Mouse (Mus musculus) kidney, embryonic 14.5 days (tissue): ENCODE data around the gene Tiam2. TPM values are rescaled to one million over a fixed set of nuclear protein-coding genes. Genes with fewer than 3 reads are reported as not detected.

ENCODE experiments used
- ATAC-seq: fragments of 200-750 bp; cut with Nextera tagmentation; 2 replicates; pipeline ENCODE4 v1.8.0; 2017; ENCODE audit warnings: moderate number of reproducible peaks, mild to moderate bottlenecking, moderate TSS enrichment, moderate library complexity; ENCODE audit not compliant: low FRiP score, low TSS enrichment
- H3K27ac ChIP-seq: fragments of 300-500 bp; sonication (generic); 2 replicates; pipeline ENCODE4 v1.5.1; 2014; ENCODE audit warnings: low read depth, mild to moderate bottlenecking, low read length, moderate library complexity, mixed read lengths
- H3K27me3 ChIP-seq: fragments of 300-500 bp; sonication (generic); 2 replicates; pipeline ENCODE4 v1.6.1; 2014; ENCODE audit warnings: mild to moderate bottlenecking, low read length; ENCODE audit not compliant: control insufficient read depth, insufficient read depth
- H3K36me3 ChIP-seq: fragments of 300-500 bp; sonication (generic); 2 replicates; pipeline ENCODE4 v1.6.1; 2014; ENCODE audit warnings: low read length, mixed read lengths; ENCODE audit not compliant: control insufficient read depth, insufficient read depth
- H3K4me1 ChIP-seq: fragments of 300-500 bp; sonication (generic); 2 replicates; pipeline ENCODE4 v1.6.1; 2014; ENCODE audit warnings: low read length, mixed read lengths; ENCODE audit not compliant: control insufficient read depth, insufficient read depth
- H3K4me2 ChIP-seq: fragments of 300-500 bp; sonication (generic); replicated peaks from 2 replicates; pipeline ENCODE4 v1.6.1; 2014; ENCODE audit warnings: low read depth, mild to moderate bottlenecking, low read length
- H3K4me3 ChIP-seq: fragments of 300-500 bp; sonication (generic); 2 replicates; pipeline ENCODE4 v1.5.1; 2014; ENCODE audit warnings: mild to moderate bottlenecking, low read length
- H3K9ac ChIP-seq: fragments of 300-500 bp; sonication (generic); 2 replicates; pipeline ENCODE4 v1.6.1; 2014; ENCODE audit warnings: low read depth, mild to moderate bottlenecking, low read length, moderate library complexity
- H3K9me3 ChIP-seq: fragments of 300-500 bp; sonication (generic); 2 replicates; pipeline ENCODE4 v1.6.1; 2016; ENCODE audit warnings: low read length; ENCODE audit not compliant: control insufficient read depth
- WGBS: fragments of 180-500 bp; shearing (Covaris S2); extraction: QIAGEN DNeasy Blood & Tissue Kit; methylation state at CpG from one replicate; pipeline ENCODE4 v1.1.7; 2014; 5-methylcytosine and 5-hydroxymethylcytosine counted together
- polyA plus RNA-seq: library from polyadenylated mRNA; unstranded; fragments of >200 nt; fragmentation: Nextera tagmentation; extraction: Ambion mirVana; gene quantifications from 2 replicates; pipeline ENCODE4 v1.2.1, GENCODE M21; 2014

Tiam2 gene
- polyA plus RNA-seq, 1 experiment from 2014 or later = 4.5 TPM

DNA sequence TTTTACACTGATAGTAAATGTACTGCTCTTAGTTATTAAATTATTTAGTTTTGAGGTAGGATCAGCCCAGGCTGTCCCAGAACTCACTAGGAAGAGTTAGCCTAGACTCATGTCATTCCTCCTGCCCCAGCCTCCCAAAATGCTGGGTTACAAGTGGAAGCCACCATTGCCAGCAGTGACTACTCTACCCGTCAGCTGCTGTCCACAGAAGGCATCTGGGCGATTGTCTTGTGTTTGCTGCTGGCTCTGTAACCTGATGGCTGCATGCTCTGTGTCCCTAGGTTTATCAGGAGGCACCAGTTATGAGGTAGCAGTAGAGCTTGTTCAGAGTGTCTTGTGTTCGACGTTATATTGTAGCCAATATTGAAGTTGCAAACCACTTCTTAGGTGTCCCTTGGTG is 93.8 kb downstream of the Tiam2 start:
- Histone ChIP-seq H3K9me3 (no peaks in the 10 kb centered on the region), H3K4me1 (no peaks in the 10 kb centered on the region), H3K4me3 (no peak overlapping the region), H3K36me3 (no peaks in the 10 kb centered on the region), H3K27ac (no peak overlapping the region), H3K4me2 (no peak overlapping the region), H3K27me3 (no peaks in the 10 kb centered on the region), H3K9ac (no peak overlapping the region)
- ATAC-seq = no peak
- 91% methylated on average over 4 of the region's 4 CpGs for WGBS

DNA sequence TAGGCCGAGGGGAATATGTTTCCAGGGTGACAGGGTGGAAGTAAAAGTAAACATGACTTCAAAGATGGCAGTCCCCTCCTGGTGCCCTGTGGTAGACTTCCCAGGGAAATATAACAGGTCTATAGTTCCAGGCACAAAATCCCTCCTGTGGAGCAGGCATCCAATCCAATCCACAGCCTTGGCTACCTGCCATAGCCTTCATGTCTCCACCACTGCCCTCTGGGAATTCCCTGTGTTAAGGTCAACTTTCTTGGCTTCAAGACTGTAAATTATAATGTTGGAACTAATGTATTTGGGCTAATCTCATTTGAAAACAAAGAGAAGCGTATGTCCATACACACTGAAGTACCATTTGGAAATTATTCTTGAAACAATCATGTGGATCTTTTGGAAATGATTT is 97.0 kb downstream of the Tiam2 start:
- WGBS = 59% methylated on average over 2 of the region's 2 CpGs
- no peak overlapping the region for H3K27ac ChIP-seq
- no peak overlapping the region for H3K4me3 ChIP-seq
- H3K9me3 ChIP-seq = no peaks in the 10 kb centered on the region
- H3K4me1 ChIP-seq = no peaks in the 10 kb centered on the region
- H3K9ac ChIP-seq = no peak overlapping the region
- H3K36me3 ChIP-seq = no peaks in the 10 kb centered on the region
- H3K4me2 ChIP-seq = no peak overlapping the region
- H3K27me3 ChIP-seq = no peaks in the 10 kb centered on the region
- ATAC-seq = no peak

DNA sequence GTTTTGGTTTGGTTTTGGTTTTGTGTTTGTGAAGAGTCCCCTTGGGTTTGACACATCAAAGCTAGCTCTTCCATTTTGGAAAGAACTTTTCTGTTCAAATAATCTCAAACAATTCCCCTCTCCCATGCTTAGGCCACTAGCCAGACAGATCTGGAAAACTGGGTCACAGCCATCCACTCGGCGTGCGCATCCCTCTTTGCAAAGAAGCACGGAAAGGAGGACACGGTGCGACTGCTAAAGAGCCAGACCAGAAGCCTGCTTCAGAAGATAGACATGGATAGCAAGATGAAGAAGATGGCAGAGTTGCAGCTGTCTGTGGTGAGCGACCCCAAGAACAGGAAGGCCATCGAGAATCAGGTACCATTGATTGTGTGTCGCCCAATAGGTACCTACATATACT is 102.3 kb downstream of the Tiam2 start:
- Histone ChIP-seq H3K36me3 (no peaks in the 10 kb centered on the region), H3K4me1 (0 out of 2 replicates have a peak, but pooled peaks cover 5% of the 10 kb centered on the region), H3K27me3 (no peaks in the 10 kb centered on the region), H3K9ac (no peak overlapping the region), H3K4me3 (no peak overlapping the region), H3K27ac (no peak overlapping the region), H3K9me3 (no peaks in the 10 kb centered on the region), H3K4me2 (no peak overlapping the region)
- ATAC-seq = no peak
- 96% methylated on average over 9 of the region's 9 CpGs for WGBS

DNA sequence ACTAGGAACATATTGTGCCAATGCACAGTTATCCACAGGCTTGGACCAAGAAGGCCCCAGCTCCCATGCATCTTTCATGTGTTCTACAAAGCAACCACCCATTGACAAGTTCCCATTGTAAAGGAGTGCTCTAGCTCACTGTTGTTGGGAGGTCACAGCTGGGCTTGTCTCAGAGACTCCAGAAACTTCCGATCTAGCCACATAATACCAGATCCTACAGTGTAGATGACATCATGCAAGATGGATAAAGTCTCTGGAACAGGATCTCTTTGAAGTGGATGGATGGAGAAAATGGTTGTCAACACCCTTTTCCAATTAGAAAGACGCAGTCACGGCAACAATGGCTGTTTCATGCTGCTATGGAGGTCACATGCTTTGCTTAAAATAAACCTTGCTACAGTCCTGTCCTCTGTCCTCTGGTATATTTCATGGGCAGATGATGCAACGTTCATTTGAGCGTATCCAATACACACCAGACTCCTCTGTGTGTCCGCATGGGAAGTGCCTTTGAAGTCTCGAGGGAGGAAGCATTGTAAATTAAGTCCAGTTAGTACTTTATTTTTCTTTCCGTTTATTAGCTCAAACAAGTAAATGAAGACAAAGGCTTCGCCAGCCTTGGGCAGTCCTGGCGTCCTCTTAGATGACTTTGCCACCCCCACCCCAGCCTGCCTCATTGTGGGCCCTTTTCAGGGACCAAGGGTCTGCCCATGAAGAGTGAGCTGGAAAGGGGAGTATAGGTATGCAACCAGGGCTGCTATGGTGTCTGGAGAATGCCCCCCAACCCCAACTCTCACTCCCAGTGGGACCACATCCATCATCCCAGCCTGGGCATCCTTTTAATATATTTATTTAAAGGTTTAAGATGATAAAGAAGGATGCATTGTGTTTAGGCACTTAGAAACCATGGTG is 106.5 kb downstream of the Tiam2 start:
- 0 out of 2 replicates have a peak, but pooled peaks cover 5% of the 10 kb centered on the region for H3K4me1 ChIP-seq
- no peaks in the 10 kb centered on the region for H3K27me3 ChIP-seq
- WGBS = 25% methylated on average over 10 of the region's 10 CpGs
- no peaks in the 10 kb centered on the region for H3K36me3 ChIP-seq
- H3K4me2 ChIP-seq = no peak overlapping the region
- H3K27ac ChIP-seq = no peak overlapping the region
- H3K4me3 ChIP-seq = no peak overlapping the region
- H3K9ac ChIP-seq = no peak overlapping the region
- no peaks in the 10 kb centered on the region for H3K9me3 ChIP-seq
- ATAC-seq = peak; percentile 66

DNA sequence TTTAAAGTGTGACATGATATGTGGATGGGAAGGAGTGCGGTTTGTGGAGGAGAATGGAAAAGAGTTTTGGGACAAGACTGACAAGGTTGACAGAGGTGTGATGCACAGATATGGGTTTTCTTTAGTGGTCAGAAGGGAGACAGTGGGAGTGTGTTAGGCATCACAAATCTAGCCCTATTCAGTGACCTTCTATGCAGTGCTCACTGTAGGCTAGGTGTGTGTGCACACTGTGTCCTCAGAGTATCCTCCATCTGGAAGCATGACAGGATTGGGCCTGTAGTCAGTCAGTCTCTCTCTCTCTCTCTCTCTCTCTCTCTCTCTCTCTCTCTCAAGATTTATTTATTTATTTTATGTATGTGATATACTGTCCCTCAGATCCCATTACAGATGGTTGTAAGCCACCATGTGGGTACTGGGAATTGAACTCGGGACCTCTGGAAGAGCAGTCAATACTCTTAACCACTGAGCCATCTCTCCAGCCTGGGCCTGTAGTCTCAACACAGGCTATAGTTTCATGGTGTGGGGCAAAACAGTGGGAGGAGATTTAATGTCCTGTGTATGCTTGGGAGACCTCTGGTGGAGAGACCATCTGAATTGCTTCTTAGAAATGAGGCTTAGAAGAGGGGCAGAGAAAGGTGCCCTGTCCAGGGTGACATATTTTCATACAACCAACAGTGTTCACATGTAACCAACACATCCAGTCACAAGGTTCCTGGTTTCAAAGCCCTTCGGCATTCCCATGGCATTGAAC is 107.3 kb downstream of the Tiam2 start:
- no peaks in the 10 kb centered on the region for H3K36me3 ChIP-seq
- peak; percentile 56; the same call in 1 of the 2 replicates for ATAC-seq
- no peak overlapping the region for H3K9ac ChIP-seq

DNA sequence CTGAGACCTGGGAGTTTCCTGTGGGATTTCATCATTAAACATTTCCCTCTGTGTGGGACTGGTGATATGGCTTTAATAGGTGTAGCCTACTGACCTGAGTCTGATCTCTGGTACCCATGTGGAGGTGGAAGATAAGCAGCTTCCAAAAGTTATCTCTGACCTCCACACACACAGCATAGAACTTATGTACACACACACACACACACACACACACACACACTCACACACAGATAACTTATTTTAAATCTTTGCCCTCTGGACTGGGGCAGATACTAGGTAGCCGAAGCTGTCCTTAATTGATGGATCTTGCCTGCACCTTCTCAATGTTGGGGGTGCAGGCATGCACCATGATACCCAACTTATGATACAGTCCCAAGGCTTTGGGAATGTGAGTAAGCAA is 108.9 kb downstream of the Tiam2 start:
- 100% methylated on average over 1 of the region's 1 CpGs for WGBS
- ATAC-seq = no peak
- Histone ChIP-seq H3K4me3 (no peak overlapping the region), H3K9ac (no peak overlapping the region), H3K9me3 (no peaks in the 10 kb centered on the region), H3K27me3 (no peaks in the 10 kb centered on the region), H3K36me3 (no peaks in the 10 kb centered on the region), H3K27ac (no peak overlapping the region), H3K4me2 (no peak overlapping the region), H3K4me1 (0 out of 2 replicates have a peak, but pooled peaks cover 5% of the 10 kb centered on the region)

More for the DNA sequence above, 107.3 kb downstream of the Tiam2 start:
- WGBS = 78% methylated on average over 3 of the region's 3 CpGs
- H3K4me2 ChIP-seq = no peak overlapping the region
- H3K4me1 ChIP-seq = 0 out of 2 replicates have a peak, but pooled peaks cover 5% of the 10 kb centered on the region
- H3K9me3 ChIP-seq = no peaks in the 10 kb centered on the region
- no peaks in the 10 kb centered on the region for H3K27me3 ChIP-seq
- no peak overlapping the region for H3K27ac ChIP-seq
- H3K4me3 ChIP-seq = no peak overlapping the region

DNA sequence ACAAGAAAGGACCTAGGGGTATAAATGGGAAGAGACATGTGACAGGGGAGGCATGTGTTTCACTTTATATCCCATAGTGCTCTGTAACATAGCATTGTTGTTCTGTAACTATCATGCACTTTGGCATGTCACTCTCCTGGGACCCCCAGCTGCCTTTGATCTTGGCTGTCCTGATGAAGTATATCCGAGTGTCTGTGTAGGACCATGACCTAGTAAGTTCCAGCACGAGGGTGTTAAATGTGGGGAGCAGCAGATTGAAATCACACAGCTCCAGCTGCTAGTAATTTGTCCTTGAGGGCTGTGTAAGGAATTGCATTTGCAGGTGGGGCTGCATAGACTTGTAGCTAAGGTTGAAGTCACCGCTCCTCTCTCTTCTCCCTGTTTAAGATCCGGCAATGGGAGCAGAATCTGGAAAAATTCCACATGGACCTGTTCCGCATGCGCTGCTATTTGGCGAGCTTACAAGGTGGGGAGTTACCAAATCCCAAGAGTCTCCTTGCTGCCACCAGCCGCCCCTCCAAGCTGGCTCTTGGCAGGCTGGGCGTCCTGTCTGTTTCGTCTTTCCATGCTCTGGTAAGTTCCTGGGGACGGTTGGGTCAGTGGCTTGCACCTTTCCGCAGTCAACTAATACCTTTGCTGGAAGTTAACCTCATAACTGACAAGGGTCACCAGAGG is 110.6 kb downstream of the Tiam2 start:
- Histone ChIP-seq H3K9ac (no peak overlapping the region), H3K9me3 (no peaks in the 10 kb centered on the region), H3K4me2 (no peak overlapping the region), H3K4me1 (0 out of 2 replicates have a peak, but pooled peaks cover 5% of the 10 kb centered on the region), H3K27ac (no peak overlapping the region), H3K27me3 (no peaks in the 10 kb centered on the region), H3K4me3 (no peak overlapping the region), H3K36me3 (no peaks in the 10 kb centered on the region)
- 65% methylated on average over 12 of the region's 12 CpGs for WGBS
- ATAC-seq = no peak

DNA sequence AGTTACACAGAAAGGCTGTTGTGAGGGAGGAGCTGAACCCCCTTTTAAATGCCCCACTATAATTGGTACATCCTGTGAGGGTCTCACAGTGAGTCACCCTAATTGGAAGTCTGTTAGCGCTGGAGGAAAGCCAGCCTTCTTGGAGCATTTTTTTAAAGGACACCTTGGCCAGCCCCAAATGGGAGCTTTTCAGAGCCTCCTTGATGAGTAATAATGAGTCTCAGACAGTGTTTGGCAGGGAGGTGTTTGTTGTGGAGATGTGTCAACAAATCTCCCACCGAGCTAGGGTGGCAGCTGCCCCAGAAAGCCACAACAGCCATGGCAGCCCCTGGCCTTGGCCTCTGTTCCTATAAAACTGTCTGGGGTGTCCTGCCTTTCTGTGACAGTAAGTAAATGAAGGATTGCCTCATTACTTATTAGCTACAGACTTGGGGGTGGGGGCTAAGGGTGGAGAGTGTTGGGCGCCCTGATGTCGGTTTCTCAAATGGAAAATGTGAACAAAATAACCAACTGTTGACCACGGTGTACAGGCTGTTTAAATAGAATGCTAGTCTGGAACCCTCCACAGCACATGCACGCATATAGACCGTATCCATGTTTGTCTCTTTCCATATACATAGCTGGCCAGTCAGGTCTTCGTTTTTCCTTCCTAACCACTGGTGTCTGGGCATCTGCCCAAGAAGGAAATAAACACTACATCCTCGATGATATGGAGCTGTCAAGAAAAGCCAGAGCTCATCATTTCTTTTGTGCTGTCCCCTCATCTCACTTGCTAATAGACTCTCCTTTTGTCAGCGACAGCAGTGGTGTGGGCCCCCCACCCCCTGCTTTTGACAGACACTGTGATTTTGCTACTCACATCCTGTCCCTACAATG is 116.4 kb downstream of the Tiam2 start:
- Histone ChIP-seq H3K4me1 (no peaks in the 10 kb centered on the region), H3K36me3 (no peaks in the 10 kb centered on the region), H3K27ac (no peak overlapping the region), H3K9ac (no peak overlapping the region), H3K9me3 (no peaks in the 10 kb centered on the region), H3K4me3 (no peak overlapping the region), H3K27me3 (no peaks in the 10 kb centered on the region), H3K4me2 (no peak overlapping the region)
- 61% methylated on average over 10 of the region's 10 CpGs for WGBS
- ATAC-seq = no peak
